Mouse (Mus musculus) limb, embryonic 12.5 days (tissue): ENCODE measurements around the gene Olfr513. TPM values are rescaled to one million over a fixed set of nuclear protein-coding genes. Genes with fewer than 3 reads are reported as not detected.

ENCODE experiments used
- ATAC-seq: fragments of 200-750 bp; cut with Nextera tagmentation; 2 replicates; pipeline ENCODE4 v1.8.0; 2017; ENCODE audit warnings: low read depth, moderate TSS enrichment; ENCODE audit not compliant: insufficient number of reproducible peaks, insufficient read depth, low FRiP score, low TSS enrichment
- H3K27ac ChIP-seq: fragments of 300-500 bp; sonication (generic); 2 replicates; pipeline ENCODE4 v1.5.1; 2016; ENCODE audit warnings: mild to moderate bottlenecking, moderate library complexity
- H3K27me3 ChIP-seq: fragments of 300-500 bp; sonication (generic); 2 replicates; pipeline ENCODE4 v1.6.1; 2016; ENCODE audit warnings: mild to moderate bottlenecking, moderate library complexity
- H3K36me3 ChIP-seq: fragments of 300-500 bp; sonication (generic); 2 replicates; pipeline ENCODE4 v1.6.1; 2016; ENCODE audit warnings: mild to moderate bottlenecking, moderate library complexity
- H3K4me1 ChIP-seq: fragments of 300-500 bp; sonication (generic); replicated peaks from 2 replicates; pipeline ENCODE4 v1.6.1; 2016
- H3K4me2 ChIP-seq: fragments of 300-500 bp; sonication (generic); 2 replicates; pipeline ENCODE4 v1.6.1; 2016; ENCODE audit warnings: mild to moderate bottlenecking, moderate library complexity
- H3K4me3 ChIP-seq: fragments of 300-500 bp; sonication (generic); replicated peaks from 2 replicates; pipeline ENCODE4 v1.5.1; 2016; ENCODE audit warnings: mild to moderate bottlenecking
- H3K9ac ChIP-seq: fragments of 300-500 bp; sonication (generic); replicated peaks from 2 replicates; pipeline ENCODE4 v1.6.1; 2016; ENCODE audit warnings: mild to moderate bottlenecking, moderate library complexity
- H3K9me3 ChIP-seq: fragments of 300-500 bp; sonication (generic); 2 replicates; pipeline ENCODE4 v1.6.1; 2016; ENCODE audit warnings: mild to moderate bottlenecking, moderate library complexity
- WGBS: fragments of 180-500 bp; shearing (Covaris S2); methylation state at CpG from one replicate; pipeline ENCODE4 v1.1.7; 2016; 5-methylcytosine and 5-hydroxymethylcytosine counted together
- polyA plus RNA-seq: library from polyadenylated mRNA; unstranded; fragments of >200 nt; fragmentation: Nextera tagmentation; extraction: Ambion mirVana; gene quantifications from 2 replicates; pipeline ENCODE4 v1.2.1, GENCODE M21; 2016

The Olfr513 gene
- not detected in 2 replicates for polyA plus RNA-seq

DNA sequence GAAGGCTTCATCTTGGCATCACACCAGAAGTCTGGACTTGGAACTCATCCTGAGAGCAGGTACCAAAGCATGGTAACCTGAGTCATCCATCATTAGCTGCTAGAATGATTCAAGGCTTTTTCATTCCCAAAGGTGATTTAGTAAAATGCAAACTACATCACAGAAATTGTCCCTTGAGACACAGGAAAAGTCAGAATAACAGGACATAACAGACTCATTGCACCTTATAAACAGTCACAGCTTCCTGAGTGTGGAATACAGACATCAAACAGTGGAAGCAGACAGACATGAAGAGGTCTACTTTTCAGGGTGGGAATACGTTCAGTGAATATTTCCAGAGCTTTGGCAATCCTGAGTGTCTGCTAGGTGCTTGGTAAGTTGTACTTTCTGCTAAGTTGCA is at the start of gene Olfr513:
TSS of gene Olfr513 (plus strand) at position 301 of the 400 bp plus-strand sequence.
- no peak for ATAC-seq
- WGBS = 81% methylated on average over 1 of the region's 1 CpGs

DNA sequence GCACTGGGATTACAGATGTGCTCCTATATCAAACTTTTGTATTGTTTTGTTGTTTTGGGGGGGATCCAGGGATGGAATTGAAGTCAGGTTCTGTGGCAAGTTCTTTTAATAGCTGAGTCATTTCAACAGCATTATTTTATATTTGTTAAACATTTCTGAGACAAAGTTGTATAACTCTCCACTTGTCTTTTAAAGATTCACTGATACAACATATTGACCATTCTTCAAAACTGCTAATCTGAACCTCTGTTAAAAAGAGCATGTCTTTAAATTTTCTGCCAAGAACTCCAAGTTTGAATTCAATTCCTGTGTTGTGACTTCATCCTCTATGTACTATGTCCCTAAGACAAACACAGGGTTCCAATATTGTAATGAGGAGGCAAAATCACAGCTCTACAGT is 37.8 kb upstream of the Olfr513 start, which contains the start of gene Olfr512:
TSS of gene Olfr512 (plus strand) at position 301 of the 400 bp plus-strand sequence.
- Histone ChIP-seq H3K9ac (no peak within 1 kb of the TSS), H3K4me3 (no peak within 1 kb of the TSS), H3K27ac (no peak within 1 kb of the TSS), H3K9me3 (no peaks in the 10 kb centered on the region), H3K27me3 (no peaks in the 10 kb centered on the region), H3K4me1 (no peaks in the 10 kb centered on the region), H3K4me2 (no peak within 1 kb of the TSS), H3K36me3 (no peaks in the 10 kb centered on the region)
- ATAC-seq = no peak

More for the DNA sequence above, at the start of gene Olfr513:
- Histone ChIP-seq H3K27me3 (no peaks in the 10 kb centered on the region), H3K4me2 (no peak within 1 kb of the TSS), H3K9me3 (no peaks in the 10 kb centered on the region), H3K4me1 (no peaks in the 10 kb centered on the region), H3K9ac (no peak within 1 kb of the TSS), H3K36me3 (no peaks in the 10 kb centered on the region), H3K27ac (no peak within 1 kb of the TSS), H3K4me3 (no peak within 1 kb of the TSS)

DNA sequence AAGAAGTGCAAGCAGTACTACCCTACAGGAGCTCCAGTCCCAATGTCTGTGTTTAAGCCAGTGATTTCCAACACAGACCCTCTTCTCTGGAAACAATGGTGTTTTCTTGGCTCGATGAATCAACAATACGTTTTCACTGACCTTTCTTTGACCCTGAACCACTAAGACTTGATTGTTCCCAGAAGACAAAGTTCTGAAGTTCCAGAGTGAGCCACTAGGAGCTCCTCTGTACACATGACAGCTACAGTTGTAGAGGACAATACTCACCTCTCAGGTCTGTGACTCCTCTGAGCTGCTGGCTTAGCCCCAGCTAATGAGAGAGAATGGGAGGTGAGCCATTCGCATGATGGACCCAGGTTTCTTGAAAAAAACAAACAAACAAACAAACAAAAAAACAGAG is 9.6 kb downstream of the Olfr513 start:
- 48% methylated on average over 3 of the region's 3 CpGs for WGBS
- no peak overlapping the region for H3K4me2 ChIP-seq
- no peak overlapping the region for H3K4me3 ChIP-seq
- ATAC-seq = no peak
- no peaks in the 10 kb centered on the region for H3K27me3 ChIP-seq
- H3K4me1 ChIP-seq = peaks cover 4% of the 10 kb centered on the region; the same call in 1 of the 2 replicates
- H3K27ac ChIP-seq = no peak overlapping the region
- H3K36me3 ChIP-seq = no peaks in the 10 kb centered on the region
- H3K9me3 ChIP-seq = no peaks in the 10 kb centered on the region
- no peak overlapping the region for H3K9ac ChIP-seq

DNA sequence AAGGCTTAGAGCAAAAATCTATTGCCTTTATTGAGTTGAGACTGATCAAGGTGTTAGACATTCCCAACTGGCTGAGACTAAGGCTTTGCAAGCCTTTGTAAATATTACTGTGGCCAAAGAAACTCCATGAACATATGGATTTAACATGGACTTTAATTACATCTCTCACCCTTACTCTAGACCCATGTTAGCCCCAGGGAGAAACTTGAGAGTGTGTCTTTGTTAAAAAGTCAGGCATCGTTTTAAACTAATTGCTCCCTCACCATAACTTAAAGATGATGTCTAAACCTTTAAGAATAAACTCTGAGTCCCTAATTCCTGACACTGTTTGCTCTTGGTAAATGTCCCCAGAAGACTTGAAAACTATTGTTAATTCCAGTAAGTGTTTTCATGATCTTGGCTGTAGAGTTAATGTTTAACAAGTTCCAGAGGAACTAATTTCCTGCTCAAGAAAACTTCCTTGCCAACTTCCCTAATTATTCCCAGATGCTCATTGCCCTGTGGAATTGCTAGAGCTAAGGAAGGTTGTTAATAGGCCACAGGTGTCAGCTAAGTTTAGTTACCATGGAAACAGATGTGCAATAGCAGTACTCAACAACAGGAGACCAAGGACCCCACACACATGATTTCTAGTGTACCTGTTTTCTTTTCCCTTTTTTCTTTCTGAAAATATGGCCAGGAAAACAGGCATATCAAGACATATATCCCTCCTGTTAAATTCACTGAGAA is 46.6 kb downstream of the Olfr513 start:
- no peaks in the 10 kb centered on the region for H3K27me3 ChIP-seq

More for the DNA sequence above, 46.6 kb downstream of the Olfr513 start:
- 7% methylated on average over 1 of the region's 1 CpGs for WGBS
- peak; percentile 93 for ATAC-seq
- H3K4me2 ChIP-seq = no peak overlapping the region
- H3K4me3 ChIP-seq = no peak overlapping the region
- H3K27ac ChIP-seq = peak overlapping the region; percentile 88
- H3K9me3 ChIP-seq = no peaks in the 10 kb centered on the region
- H3K4me1 ChIP-seq = peaks cover 9% of the 10 kb centered on the region
- H3K36me3 ChIP-seq = no peaks in the 10 kb centered on the region
- no peak overlapping the region for H3K9ac ChIP-seq

Other genes with a start within 250 kb of the Olfr513 start
- gene Olfr502, start 225.9 kb upstream of the Olfr513 start, polyA plus RNA-seq = not detected in 2 replicates
- not detected in 2 replicates for gene Olfr503, start 206.4 kb upstream of the Olfr513 start, polyA plus RNA-seq
- not detected in 2 replicates for gene Olfr504, start 185.2 kb upstream of the Olfr513 start, polyA plus RNA-seq
- gene Olfr506, start 140.2 kb upstream of the Olfr513 start, polyA plus RNA-seq = not detected in 2 replicates
- not detected in 2 replicates for gene Olfr507, start 129.2 kb upstream of the Olfr513 start, polyA plus RNA-seq
- gene Olfr508, start 121.0 kb upstream of the Olfr513 start, polyA plus RNA-seq = not detected in 2 replicates
- gene Olfr509, start 99.1 kb upstream of the Olfr513 start, polyA plus RNA-seq = not detected in 2 replicates
- not detected in 2 replicates for gene Olfr510, start 84.6 kb upstream of the Olfr513 start, polyA plus RNA-seq
- not detected in 2 replicates for gene Olfr512, start 37.7 kb upstream of the Olfr513 start, polyA plus RNA-seq
- not detected in 2 replicates for gene Olfr514, start 75.0 kb downstream of the Olfr513 start, polyA plus RNA-seq
- gene Olfr516, start 99.6 kb downstream of the Olfr513 start, polyA plus RNA-seq = not detected in 2 replicates
- gene Olfr517, start 121.4 kb downstream of the Olfr513 start, polyA plus RNA-seq = not detected in 2 replicates
- not detected in 2 replicates for gene Olfr518, start 134.0 kb downstream of the Olfr513 start, polyA plus RNA-seq
- gene Olfr519, start 143.4 kb downstream of the Olfr513 start, polyA plus RNA-seq = not detected in 2 replicates
- 0.61 and 0.72 TPM in 2 replicates for gene Nlrp10, start 179.2 kb downstream of the Olfr513 start, polyA plus RNA-seq
- gene Eif3f, start 183.4 kb downstream of the Olfr513 start, polyA plus RNA-seq = 91.1 and 93.7 TPM in 2 replicates
- 5.4 and 5.7 TPM in 2 replicates for gene Tub, start 199.4 kb downstream of the Olfr513 start, polyA plus RNA-seq